In the genomic region with DNA sequence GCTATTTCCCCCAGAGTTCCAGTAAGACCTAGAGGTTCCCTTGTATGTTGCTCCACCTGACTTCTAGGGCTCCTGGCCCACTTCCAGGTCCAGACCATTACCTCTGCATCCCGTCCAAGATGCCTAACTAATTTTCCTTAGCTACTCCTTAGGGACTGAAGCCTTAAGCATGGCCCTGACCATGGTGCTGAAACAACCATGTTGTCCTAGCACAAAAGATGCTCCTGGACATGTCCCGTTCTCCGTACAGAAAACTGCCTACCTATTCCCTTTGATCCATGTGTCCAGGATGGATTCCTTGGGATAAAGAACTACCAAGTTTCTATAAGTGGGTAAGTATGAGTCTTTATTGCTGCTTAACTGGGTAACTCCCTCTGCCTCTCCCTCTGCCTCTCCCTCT, we compare ENCODE assay signal across 17 mouse cellular contexts. TPM values are rescaled to one million over a fixed set of nuclear protein-coding genes. Genes with fewer than 3 reads are reported as not detected.
A peak's percentile ranks its signal among the peaks of the same experiment; 100 is the strongest.
DNase-seq lines count a peak whose midpoint lies in the region; ATAC-seq lines count a peak whose summit lies in the region.
"Had no signal": no experiment of that assay in that cellular context is flagged by ENCODE, and none has a peak within 500 bp of the region (broad histone marks: within the 10 kb centered on the region; RNA-seq: fewer than 3 reads in every experiment).

No protein-coding gene starts in this region.

- peak; percentile 60 for DNase-seq in adrenal gland, postnatal 10 days
- DNase-seq in adrenal gland, adult 2 months = no peak
- peak; percentile 80 to 82 for DNase-seq in kidney, postnatal 4 days
- no peak for DNase-seq in kidney, adult 8-10 months
- DNase-seq in R1 (ENCODE audit: low read depth, low spot score) = peak; percentile 73
- DNase-seq in limb, embryonic 11.5 days (ENCODE audit: low spot score) = peak; percentile 71
- DNase-seq in left cerebral cortex, postnatal 14 days (ENCODE audit: low spot score in 2 of 2) = no peak
- no peak for DNase-seq in gastrocnemius, postnatal 36 days
- DNase-seq: cerebellum, postnatal 25 days; gastrocnemius, postnatal 14 days; heart, postnatal 36 days; kidney, adult 9 months; right cerebral cortex, postnatal 4 days had no signal

- no peak overlapping the region for H3K27ac ChIP-seq in limb, embryonic 11.5 days (replicated peaks; ENCODE audit: low read depth, low read length)
- H3K27ac ChIP-seq: liver, embryonic 14.5 days; neural tube, embryonic 13.5 days had no signal

- peaks cover 43% of the 10 kb centered on the region for H3K27me3 ChIP-seq in limb, embryonic 11.5 days (ENCODE audit: control insufficient read depth, insufficient read depth, low read length)

- H3K4me1 ChIP-seq in limb, embryonic 11.5 days (ENCODE audit: control insufficient read depth, insufficient read depth, low read length) = 0 out of 2 replicates have a peak, but pooled peaks cover 2% of the 10 kb centered on the region
- H3K4me1 ChIP-seq: megakaryocyte, embryonic 14.5 days had no signal

- intact Hi-C loops in left cerebral cortex, postnatal 14 days (cut with DNase I) = no loop called here
- intact Hi-C loops in gastrocnemius, postnatal 36 days (cut with DNase I) = no loop called here

- no peak for ATAC-seq in limb, embryonic 11.5 days (ENCODE audit: insufficient number of reproducible peaks, low FRiP score, low TSS enrichment, low read depth)

- no peak overlapping the region for H3K4me2 ChIP-seq in limb, embryonic 11.5 days (ENCODE audit: low read depth, severe bottlenecking)
- H3K4me2 ChIP-seq: neural tube, embryonic 13.5 days had no signal

- H3K9me3 ChIP-seq in limb, embryonic 11.5 days (ENCODE audit: control insufficient read depth, low read length) = no peaks in the 10 kb centered on the region
- H3K9me3 ChIP-seq: megakaryocyte, embryonic 14.5 days; neural tube, embryonic 13.5 days had no signal

- no peak overlapping the region for H3K4me3 ChIP-seq in limb, embryonic 11.5 days (ENCODE audit: low read depth, low read length)
- H3K4me3 ChIP-seq: megakaryocyte, embryonic 14.5 days; neural tube, embryonic 13.5 days had no signal

- WGBS in limb, embryonic 11.5 days = 15% methylated on average over 3 of the region's 3 CpGs

- H3K36me3 ChIP-seq in limb, embryonic 11.5 days (ENCODE audit: control insufficient read depth, insufficient read depth, low read length) = no peaks in the 10 kb centered on the region
- H3K36me3 ChIP-seq: neural tube, embryonic 13.5 days had no signal

- H3K9ac ChIP-seq in limb, embryonic 11.5 days (ENCODE audit: low read length) = no peak overlapping the region
- H3K9ac ChIP-seq: liver, embryonic 14.5 days; neural tube, embryonic 13.5 days had no signal

RNA-seq across cellular contexts. Expression of a gene that starts 5.2 kb away (rescaled TPM):
- not detected for total RNA-seq in adrenal gland, postnatal 10 days (2021)
- total RNA-seq in adrenal gland, adult 2 months (2021) = not detected
- polyA plus RNA-seq in adrenal gland, adult 2 months (2012; rRNA removed) = 0.07 TPM in 1 of 2 replicates, not detected in the other
- polyA plus RNA-seq in limb, embryonic 11.5 days (2014; fragmentation: Nextera tagmentation; extraction: Ambion mirVana) = not detected in 2 replicates
- not detected for total RNA-seq in left cerebral cortex, postnatal 14 days (2021)
- not detected for total RNA-seq in gastrocnemius, postnatal 36 days (2021)
- total RNA-seq: gastrocnemius, postnatal 14 days; heart, postnatal 36 days; left cerebral cortex, adult 8-10 months had no signal

RNA-seq across cellular contexts. Expression of a gene that starts 5.7 kb away (rescaled TPM):
- 1 to 10 TPM; 1.2 to 4.2 TPM for total RNA-seq in adrenal gland, postnatal 10 days (2021)
- total RNA-seq in adrenal gland, adult 2 months (2021) = 1 to 10 TPM; 4.1 to 5.6 TPM
- polyA plus RNA-seq in adrenal gland, adult 2 months (2012; rRNA removed) = 5.6 and 7.4 TPM in 2 replicates
- 3.6 and 4.6 TPM in 2 replicates for polyA plus RNA-seq in limb, embryonic 11.5 days (2014; fragmentation: Nextera tagmentation; extraction: Ambion mirVana)
- total RNA-seq in left cerebral cortex, postnatal 14 days (2021) = 10 to 100 TPM; 51.0 to 60.4 TPM
- total RNA-seq in gastrocnemius, postnatal 36 days (2021) = under 1 TPM; 0.42 to 0.54 TPM

Comparison
In these comparisons a context has a peak if more than half of its experiments do, and no peak if none do; other contexts are left out.
1. DNase-seq: peak in adrenal gland, postnatal 10 days (single experiment), kidney, postnatal 4 days (2 of 2), R1 (single experiment) and limb, embryonic 11.5 days (single experiment); none in adrenal gland, adult 2 months (single experiment), kidney, adult 8-10 months (0 of 2), left cerebral cortex, postnatal 14 days (0 of 2) and gastrocnemius, postnatal 36 days (0 of 2).
2. RNA of a gene that starts 5.7 kb away (total RNA-seq): 51.0 to 60.4 TPM in left cerebral cortex, postnatal 14 days; 4.1 to 5.6 TPM in adrenal gland, adult 2 months, 1.2 to 4.2 TPM in adrenal gland, postnatal 10 days and 0.42 to 0.54 TPM in gastrocnemius, postnatal 36 days; every median in the first group is over 4 times any median in the second.